ENCODE assay signal across 9 mouse cellular contexts in the genomic region with DNA sequence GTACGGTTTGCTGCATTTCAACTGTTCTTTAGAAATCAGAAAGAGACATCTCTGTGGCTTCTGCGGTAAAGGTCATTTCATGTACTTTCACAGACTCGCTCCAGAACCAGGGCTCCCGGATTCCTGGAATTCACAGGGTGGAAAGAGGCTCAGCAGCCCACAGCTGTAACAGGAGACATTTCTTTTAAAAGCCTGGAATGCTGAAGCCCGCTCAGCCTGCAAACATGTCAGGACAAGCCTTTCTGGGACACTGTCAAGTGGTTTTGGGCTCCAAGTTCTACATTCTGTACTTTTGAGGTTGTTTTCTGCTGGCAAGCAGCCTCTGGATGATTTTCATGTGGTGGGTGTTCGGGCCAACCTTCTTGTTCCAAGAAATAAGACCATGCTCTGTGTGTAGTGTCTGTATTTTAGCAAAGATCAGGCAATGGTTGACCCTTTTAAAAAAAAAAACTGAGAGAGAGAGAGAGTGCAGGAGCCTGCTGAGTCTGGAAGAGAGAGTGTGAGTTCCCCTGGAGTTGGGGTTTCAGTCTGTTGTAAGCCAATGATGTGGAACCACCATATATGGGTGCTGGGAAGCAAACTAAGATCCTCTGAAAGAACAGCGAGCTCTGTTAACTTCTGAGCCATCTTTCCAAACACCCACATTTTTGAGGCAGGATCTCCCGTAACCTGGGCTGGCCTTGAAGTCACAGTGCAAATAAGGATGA. TPM values are rescaled to one million over a fixed set of nuclear protein-coding genes. Genes with fewer than 3 reads are reported as not detected.
A peak's percentile ranks its signal among the peaks of the same experiment; 100 is the strongest.
DNase-seq lines count a peak whose midpoint lies in the region; ATAC-seq and TF ChIP-seq lines count a peak whose summit lies in the region.
"Had no signal": no experiment of that assay in that cellular context is flagged by ENCODE, and none has a peak within 500 bp of the region (broad histone marks: within the 10 kb centered on the region; RNA-seq: fewer than 3 reads in every experiment).

No protein-coding gene starts in this region.

- H3K27me3 ChIP-seq in forebrain, embryonic 10.5 days (ENCODE audit: poor library complexity, severe bottlenecking): peaks cover 23% of the 10 kb centered on the region
- no peaks in the 10 kb centered on the region for H3K27me3 ChIP-seq in forebrain, embryonic 16.5 days (replicated peaks; ENCODE audit: control insufficient read depth, insufficient read depth, low read length)
- H3K27me3 ChIP-seq in forebrain, embryonic 14.5 days (replicated peaks; ENCODE audit: control insufficient read depth, insufficient read depth, low read length): no peaks in the 10 kb centered on the region
- no peaks in the 10 kb centered on the region for H3K27me3 ChIP-seq in hindbrain, embryonic 11.5 days (ENCODE audit: control insufficient read depth, insufficient read depth, low read length)
- H3K27me3 ChIP-seq in limb, embryonic 14.5 days (ENCODE audit: control insufficient read depth, insufficient read depth, low read length): no peaks in the 10 kb centered on the region

- no peak overlapping the region for H3K4me2 ChIP-seq in forebrain, embryonic 16.5 days (ENCODE audit: low read length)
- no peak overlapping the region for H3K4me2 ChIP-seq in forebrain, embryonic 14.5 days (ENCODE audit: low read length)
- no peak overlapping the region for H3K4me2 ChIP-seq in hindbrain, embryonic 11.5 days (replicated peaks; ENCODE audit: low read depth, low read length)
- no peak overlapping the region for H3K4me2 ChIP-seq in limb, embryonic 14.5 days (replicated peaks; ENCODE audit: low read depth, low read length, severe bottlenecking)

- H3K9me3 ChIP-seq in forebrain, embryonic 10.5 days: no peaks in the 10 kb centered on the region
- no peaks in the 10 kb centered on the region for H3K9me3 ChIP-seq in forebrain, embryonic 16.5 days (ENCODE audit: control insufficient read depth, low read length)
- no peaks in the 10 kb centered on the region for H3K9me3 ChIP-seq in forebrain, embryonic 14.5 days (replicated peaks; ENCODE audit: control insufficient read depth, low read length)
- no peaks in the 10 kb centered on the region for H3K9me3 ChIP-seq in hindbrain, embryonic 11.5 days (ENCODE audit: control insufficient read depth, low read length)
- no peaks in the 10 kb centered on the region for H3K9me3 ChIP-seq in limb, embryonic 14.5 days (ENCODE audit: control insufficient read depth, low read length)

- peaks cover 35% of the 10 kb centered on the region for H3K4me1 ChIP-seq in forebrain, embryonic 10.5 days
- H3K4me1 ChIP-seq in forebrain, embryonic 16.5 days (replicated peaks; ENCODE audit: control insufficient read depth, insufficient read depth, low read length): peaks cover 21% of the 10 kb centered on the region
- peaks cover 19% of the 10 kb centered on the region for H3K4me1 ChIP-seq in forebrain, embryonic 14.5 days (ENCODE audit: control insufficient read depth, insufficient read depth, low read length)
- H3K4me1 ChIP-seq in hindbrain, embryonic 11.5 days (replicated peaks; ENCODE audit: control insufficient read depth, insufficient read depth, low read length): peaks cover 8% of the 10 kb centered on the region
- H3K4me1 ChIP-seq in limb, embryonic 14.5 days (ENCODE audit: control insufficient read depth, insufficient read depth, low read length): peaks cover 40% of the 10 kb centered on the region

- no peak overlapping the region for H3K9ac ChIP-seq in forebrain, embryonic 16.5 days (replicated peaks; ENCODE audit: low read depth, low read length)
- H3K9ac ChIP-seq in forebrain, embryonic 14.5 days (ENCODE audit: low read length): no peak overlapping the region
- no peak overlapping the region for H3K9ac ChIP-seq in hindbrain, embryonic 11.5 days (ENCODE audit: low read depth, low read length)
- H3K9ac ChIP-seq in limb, embryonic 14.5 days (ENCODE audit: low read depth, low read length, severe bottlenecking): no peak overlapping the region

- peak overlapping the region; percentile 74 for H3K27ac ChIP-seq in forebrain, embryonic 10.5 days
- no peak overlapping the region for H3K27ac ChIP-seq in forebrain, embryonic 16.5 days (ENCODE audit: low read length)
- peak overlapping the region; percentile 22; the same call in 1 of the 2 replicates for H3K27ac ChIP-seq in forebrain, embryonic 14.5 days (ENCODE audit: low read depth, low read length)
- H3K27ac ChIP-seq in hindbrain, embryonic 11.5 days (ENCODE audit: low read depth, low read length): peak overlapping the region; percentile 45; the same call in 1 of the 2 replicates
- peak overlapping the region; percentile 83 for H3K27ac ChIP-seq in limb, embryonic 14.5 days (replicated peaks; ENCODE audit: low read depth, low read length)

- no peaks in the 10 kb centered on the region for H3K36me3 ChIP-seq in forebrain, embryonic 10.5 days (replicated peaks)
- no peaks in the 10 kb centered on the region for H3K36me3 ChIP-seq in forebrain, embryonic 16.5 days (ENCODE audit: control insufficient read depth, insufficient read depth)
- no peaks in the 10 kb centered on the region for H3K36me3 ChIP-seq in forebrain, embryonic 14.5 days (ENCODE audit: control insufficient read depth, insufficient read depth, low read length)
- no peaks in the 10 kb centered on the region for H3K36me3 ChIP-seq in hindbrain, embryonic 11.5 days (ENCODE audit: control insufficient read depth, insufficient read depth, low read length)
- no peaks in the 10 kb centered on the region for H3K36me3 ChIP-seq in limb, embryonic 14.5 days (ENCODE audit: control insufficient read depth, insufficient read depth, low read length)

- ATAC-seq in forebrain, embryonic 16.5 days: no peak
- ATAC-seq in forebrain, embryonic 14.5 days: no peak
- ATAC-seq in hindbrain, embryonic 11.5 days (ENCODE audit: low FRiP score): no peak
- ATAC-seq in limb, embryonic 14.5 days (ENCODE audit: low FRiP score, low read depth): peak; percentile 82

- no peak overlapping the region for H3K4me3 ChIP-seq in forebrain, embryonic 10.5 days
- no peak overlapping the region for H3K4me3 ChIP-seq in forebrain, embryonic 16.5 days (replicated peaks; ENCODE audit: low read length)
- H3K4me3 ChIP-seq in forebrain, embryonic 14.5 days (ENCODE audit: low read depth, low read length): no peak overlapping the region
- H3K4me3 ChIP-seq in hindbrain, embryonic 11.5 days (ENCODE audit: low read depth, low read length): no peak overlapping the region
- no peak overlapping the region for H3K4me3 ChIP-seq in limb, embryonic 14.5 days (replicated peaks; ENCODE audit: low read length)
- H3K4me3 ChIP-seq: erythroblast, embryonic 14.5 days had no signal

- WGBS in forebrain, embryonic 10.5 days: 43% methylated on average over 8 of the region's 8 CpGs
- 37% methylated on average over 8 of the region's 8 CpGs for WGBS in forebrain, embryonic 16.5 days
- 46% methylated on average over 8 of the region's 8 CpGs for WGBS in forebrain, embryonic 14.5 days
- WGBS in hindbrain, embryonic 11.5 days: 34% methylated on average over 8 of the region's 8 CpGs
- WGBS in limb, embryonic 14.5 days: 25% methylated on average over 8 of the region's 8 CpGs

- no peak for TF ChIP-seq POLR2A in limb, embryonic 14.5 days (IDR thresholded peaks at IDR 0.05; ENCODE audit: borderline replicate concordance, extremely low read depth, insufficient read depth, insufficient read length)

- DNase-seq in forebrain, embryonic 10.5 days (ENCODE audit: extremely low spot score, low spot score): no peak
- DNase-seq in forebrain, embryonic 14.5 days (ENCODE audit: low spot score): no peak
- no peak for DNase-seq in hindbrain, embryonic 11.5 days (ENCODE audit: low spot score)
- peak; percentile 83 for DNase-seq in limb, embryonic 14.5 days (ENCODE audit: low spot score)
- peak; percentile 75 for DNase-seq in yolk sac, embryonic 10.5 days (ENCODE audit: low spot score)
- no peak for DNase-seq in adrenal gland, adult 2 months
- DNase-seq in urinary bladder, postnatal 25 days (ENCODE audit: low spot score): no peak

RNA-seq across cellular contexts. Expression of gene Irf2bp2, which starts 9.6 kb away (rescaled TPM):
- 3.0 and 3.4 TPM in 2 replicates for polyA plus RNA-seq in forebrain, embryonic 10.5 days (2016; fragmentation: Nextera tagmentation; extraction: Ambion mirVana)
- polyA plus RNA-seq in forebrain, embryonic 16.5 days (2015; fragmentation: Nextera tagmentation; extraction: Ambion mirVana): 10.1 and 10.7 TPM in 2 replicates
- polyA plus RNA-seq in forebrain, embryonic 14.5 days (2014; fragmentation: Nextera tagmentation; extraction: Ambion mirVana): 7.9 and 8.3 TPM in 2 replicates
- polyA plus RNA-seq in hindbrain, embryonic 11.5 days (2014; fragmentation: Nextera tagmentation; extraction: Ambion mirVana): 4.8 and 5.5 TPM in 2 replicates
- 44.5 and 58.6 TPM in 2 replicates for polyA plus RNA-seq in limb, embryonic 14.5 days (2012; rRNA removed)
- 10.0 and 10.1 TPM in 2 replicates for polyA plus RNA-seq in limb, embryonic 14.5 days (2014; fragmentation: Nextera tagmentation; extraction: Ambion mirVana)
- total RNA-seq in adrenal gland, adult 2 months (2021): 10 to 100 TPM; 89.4 to 92.0 TPM
- polyA plus RNA-seq in adrenal gland, adult 2 months (2012; rRNA removed): 111 and 120 TPM in 2 replicates

Comparison
In these comparisons a context has a peak if more than half of its experiments do, and no peak if none do; other contexts are left out.
1. DNase-seq: peak in limb, embryonic 14.5 days (single experiment) and yolk sac, embryonic 10.5 days (single experiment); none in forebrain, embryonic 10.5 days (single experiment), forebrain, embryonic 14.5 days (single experiment), hindbrain, embryonic 11.5 days (single experiment), adrenal gland, adult 2 months (single experiment) and urinary bladder, postnatal 25 days (single experiment).